9 mouse cellular contexts compared by ENCODE assay signal in genomic region chr10:118121937-118122285, GRCm38 (mm10). TPM values are rescaled to one million over a fixed set of nuclear protein-coding genes. Genes with fewer than 3 reads are reported as not detected.
DNase-seq lines count a peak whose midpoint lies in the region; ATAC-seq and TF ChIP-seq lines count a peak whose summit lies in the region.
"Had no signal": no experiment of that assay in that cellular context is flagged by ENCODE, and none has a peak within 500 bp of the region (broad histone marks: within the 10 kb centered on the region; RNA-seq: fewer than 3 reads in every experiment).

No protein-coding gene starts in this region.

- WGBS in hindbrain, embryonic 11.5 days: 54% methylated on average over 13 of the region's 13 CpGs
- WGBS in hindbrain, embryonic 10.5 days: 59% methylated on average over 13 of the region's 13 CpGs
- WGBS in forebrain, postnatal 0 days: 46% methylated on average over 13 of the region's 13 CpGs
- 26% methylated on average over 13 of the region's 13 CpGs for WGBS in limb, embryonic 14.5 days
- WGBS in stomach, postnatal 0 days: 29% methylated on average over 13 of the region's 13 CpGs

- no peak for TF ChIP-seq CTCF in forebrain, postnatal 0 days (IDR thresholded peaks at IDR 0.05; ENCODE audit: low read depth)
- no peak for TF ChIP-seq CTCF in stomach, postnatal 0 days (IDR thresholded peaks at IDR 0.05; ENCODE audit: low read depth)

- no peak overlapping the region for H3K4me3 ChIP-seq in hindbrain, embryonic 11.5 days (ENCODE audit: low read depth, low read length)
- no peak overlapping the region for H3K4me3 ChIP-seq in hindbrain, embryonic 10.5 days
- no peak overlapping the region for H3K4me3 ChIP-seq in forebrain, postnatal 0 days (ENCODE audit: low read depth, low read length)
- H3K4me3 ChIP-seq in limb, embryonic 14.5 days (replicated peaks; ENCODE audit: low read length): no peak overlapping the region
- no peak overlapping the region for H3K4me3 ChIP-seq in stomach, postnatal 0 days (ENCODE audit: low read depth, low read length)
- H3K4me3 ChIP-seq: liver, embryonic 13.5 days had no signal

- H3K9ac ChIP-seq in hindbrain, embryonic 11.5 days (ENCODE audit: low read depth, low read length): no peak overlapping the region
- H3K9ac ChIP-seq in forebrain, postnatal 0 days: no peak overlapping the region
- H3K9ac ChIP-seq in limb, embryonic 14.5 days (ENCODE audit: low read depth, low read length, severe bottlenecking): no peak overlapping the region
- no peak overlapping the region for H3K9ac ChIP-seq in stomach, postnatal 0 days (ENCODE audit: low read length)
- H3K9ac ChIP-seq: liver, embryonic 13.5 days had no signal

- TF ChIP-seq POLR2A in limb, embryonic 14.5 days (IDR thresholded peaks at IDR 0.05; ENCODE audit: borderline replicate concordance, extremely low read depth, insufficient read depth, insufficient read length): no peak

- H3K27ac ChIP-seq in hindbrain, embryonic 11.5 days (ENCODE audit: low read depth, low read length): no peak overlapping the region
- H3K27ac ChIP-seq in hindbrain, embryonic 10.5 days: no peak overlapping the region
- 0 out of 2 replicates have a peak overlapping the region, but pooled peaks have one; percentile 47 for H3K27ac ChIP-seq in forebrain, postnatal 0 days (ENCODE audit: low read depth, low read length)
- no peak overlapping the region for H3K27ac ChIP-seq in limb, embryonic 14.5 days (replicated peaks; ENCODE audit: low read depth, low read length)
- H3K27ac ChIP-seq in stomach, postnatal 0 days (replicated peaks): no peak overlapping the region
- H3K27ac ChIP-seq: liver, embryonic 13.5 days had no signal

- H3K4me1 ChIP-seq in hindbrain, embryonic 11.5 days (replicated peaks; ENCODE audit: control insufficient read depth, insufficient read depth, low read length): no peaks in the 10 kb centered on the region
- peaks cover 6% of the 10 kb centered on the region; the same call in 1 of the 2 replicates for H3K4me1 ChIP-seq in hindbrain, embryonic 10.5 days (replicated peaks)
- no peaks in the 10 kb centered on the region for H3K4me1 ChIP-seq in forebrain, postnatal 0 days (ENCODE audit: insufficient read depth)
- H3K4me1 ChIP-seq in limb, embryonic 14.5 days (ENCODE audit: control insufficient read depth, insufficient read depth, low read length): 0 out of 2 replicates have a peak, but pooled peaks cover 4% of the 10 kb centered on the region
- 0 out of 2 replicates have a peak, but pooled peaks cover 2% of the 10 kb centered on the region for H3K4me1 ChIP-seq in stomach, postnatal 0 days (replicated peaks; ENCODE audit: control insufficient read depth, insufficient read depth)
- H3K4me1 ChIP-seq: liver, embryonic 13.5 days had no signal

- no peaks in the 10 kb centered on the region for H3K9me3 ChIP-seq in hindbrain, embryonic 11.5 days (ENCODE audit: control insufficient read depth, low read length)
- H3K9me3 ChIP-seq in hindbrain, embryonic 10.5 days: no peaks in the 10 kb centered on the region
- no peaks in the 10 kb centered on the region for H3K9me3 ChIP-seq in forebrain, postnatal 0 days (ENCODE audit: low read length)
- no peaks in the 10 kb centered on the region for H3K9me3 ChIP-seq in limb, embryonic 14.5 days (ENCODE audit: control insufficient read depth, low read length)
- H3K9me3 ChIP-seq in stomach, postnatal 0 days (ENCODE audit: control insufficient read depth, low read length): no peaks in the 10 kb centered on the region
- H3K9me3 ChIP-seq: liver, embryonic 13.5 days had no signal

- ATAC-seq in hindbrain, embryonic 11.5 days (ENCODE audit: low FRiP score): peak; percentile 53; the same call in 1 of the 2 replicates
- ATAC-seq in forebrain, postnatal 0 days: peak; percentile 87
- ATAC-seq in limb, embryonic 14.5 days (ENCODE audit: low FRiP score, low read depth): peak; percentile 80
- ATAC-seq in stomach, postnatal 0 days (ENCODE audit: low FRiP score, low TSS enrichment): peak; percentile 68

- H3K27me3 ChIP-seq in hindbrain, embryonic 11.5 days (ENCODE audit: control insufficient read depth, insufficient read depth, low read length): no peaks in the 10 kb centered on the region
- no peaks in the 10 kb centered on the region for H3K27me3 ChIP-seq in hindbrain, embryonic 10.5 days (ENCODE audit: insufficient read depth, poor library complexity, severe bottlenecking)
- no peaks in the 10 kb centered on the region for H3K27me3 ChIP-seq in forebrain, postnatal 0 days (ENCODE audit: insufficient read depth, low read length)
- H3K27me3 ChIP-seq in limb, embryonic 14.5 days (ENCODE audit: control insufficient read depth, insufficient read depth, low read length): no peaks in the 10 kb centered on the region
- H3K27me3 ChIP-seq in stomach, postnatal 0 days (ENCODE audit: control insufficient read depth, insufficient read depth, low read length): no peaks in the 10 kb centered on the region
- H3K27me3 ChIP-seq: liver, embryonic 13.5 days had no signal

- no peak for TF ChIP-seq EP300 in stomach, postnatal 0 days (optimal IDR thresholded peaks at IDR 0.05)

- DNase-seq in hindbrain, embryonic 11.5 days (ENCODE audit: low spot score): peak; percentile 48
- no peak for DNase-seq in hindbrain, embryonic 10.5 days (ENCODE audit: low spot score)
- peak; percentile 96 for DNase-seq in MN1 (ENCODE audit: low spot score)
- DNase-seq in forebrain, postnatal 0 days: peak; percentile 68
- peak; percentile 74 for DNase-seq in limb, embryonic 14.5 days (ENCODE audit: low spot score)
- DNase-seq in stomach, postnatal 0 days (ENCODE audit: low spot score): no peak
- no peak for DNase-seq in adrenal gland, postnatal 4 days (ENCODE audit: low spot score in 2 of 2)
- no peak for DNase-seq in lung, postnatal 36 days
- DNase-seq: liver, embryonic 13.5 days had no signal

- H3K36me3 ChIP-seq in hindbrain, embryonic 11.5 days (ENCODE audit: control insufficient read depth, insufficient read depth, low read length): no peaks in the 10 kb centered on the region
- H3K36me3 ChIP-seq in hindbrain, embryonic 10.5 days: no peaks in the 10 kb centered on the region
- H3K36me3 ChIP-seq in forebrain, postnatal 0 days (ENCODE audit: insufficient read depth): no peaks in the 10 kb centered on the region
- H3K36me3 ChIP-seq in limb, embryonic 14.5 days (ENCODE audit: control insufficient read depth, insufficient read depth, low read length): no peaks in the 10 kb centered on the region
- H3K36me3 ChIP-seq in stomach, postnatal 0 days (ENCODE audit: control insufficient read depth, insufficient read depth, low read length): no peaks in the 10 kb centered on the region
- H3K36me3 ChIP-seq: liver, embryonic 13.5 days had no signal

- no peak overlapping the region for H3K4me2 ChIP-seq in hindbrain, embryonic 11.5 days (replicated peaks; ENCODE audit: low read depth, low read length)
- peak overlapping the region; percentile 8; the same call in 1 of the 2 replicates for H3K4me2 ChIP-seq in forebrain, postnatal 0 days (ENCODE audit: low read depth)
- no peak overlapping the region for H3K4me2 ChIP-seq in limb, embryonic 14.5 days (replicated peaks; ENCODE audit: low read depth, low read length, severe bottlenecking)
- peak overlapping the region; percentile 14; the same call in 1 of the 2 replicates for H3K4me2 ChIP-seq in stomach, postnatal 0 days (replicated peaks; ENCODE audit: low read depth)
- H3K4me2 ChIP-seq: liver, embryonic 13.5 days had no signal

RNA-seq across cellular contexts. Expression of gene Mdm1, which starts 19.7 kb away (rescaled TPM):
- polyA plus RNA-seq in hindbrain, embryonic 11.5 days (2014; fragmentation: Nextera tagmentation; extraction: Ambion mirVana): 57.3 and 62.2 TPM in 2 replicates
- polyA plus RNA-seq in hindbrain, embryonic 10.5 days (2016; fragmentation: Nextera tagmentation; extraction: Ambion mirVana): 52.1 and 53.5 TPM in 2 replicates
- 29.2 and 43.0 TPM in 2 replicates for total RNA-seq in forebrain, postnatal 0 days (2014; rRNA removed)
- polyA plus RNA-seq in forebrain, postnatal 0 days (2015; fragmentation: Nextera tagmentation; extraction: Ambion mirVana): 17.0 and 22.7 TPM in 2 replicates
- 33.3 and 34.4 TPM in 2 replicates for polyA plus RNA-seq in limb, embryonic 14.5 days (2012; rRNA removed)
- polyA plus RNA-seq in limb, embryonic 14.5 days (2014; fragmentation: Nextera tagmentation; extraction: Ambion mirVana): 24.7 and 25.8 TPM in 2 replicates
- polyA plus RNA-seq in stomach, postnatal 0 days (2015; fragmentation: Nextera tagmentation; extraction: Ambion mirVana): 4.5 and 5.3 TPM in 2 replicates
- 10 to 100 TPM; 23.4 to 25.9 TPM for total RNA-seq in adrenal gland, postnatal 4 days (2021)

Comparison
In these comparisons a context has a peak if more than half of its experiments do, and no peak if none do; other contexts are left out.
1. DNase-seq: peak in hindbrain, embryonic 11.5 days (single experiment), MN1 (single experiment), forebrain, postnatal 0 days (single experiment) and limb, embryonic 14.5 days (single experiment); none in hindbrain, embryonic 10.5 days (single experiment), stomach, postnatal 0 days (single experiment), adrenal gland, postnatal 4 days (0 of 2) and lung, postnatal 36 days (single experiment).
2. H3K4me2 ChIP-seq: peak in forebrain, postnatal 0 days (single experiment) and stomach, postnatal 0 days (single experiment); none in hindbrain, embryonic 11.5 days (single experiment) and limb, embryonic 14.5 days (single experiment).
3. Peak in every context shown above with its lines, with median percentiles within 50 percentile points of each other: ATAC-seq.